Mouse (Mus musculus) hindbrain, embryonic 11.5 days (tissue): Measurements from ENCODE around the gene Olfr612. TPM values are rescaled to one million over a fixed set of nuclear protein-coding genes. Genes with fewer than 3 reads are reported as not detected.

Experiments used
- polyA plus RNA-seq: library from polyadenylated mRNA; unstranded; fragments of >200 nt; fragmentation: Nextera tagmentation; extraction: Ambion mirVana; gene quantifications from 2 replicates; pipeline ENCODE4 v1.2.1, GENCODE M21; 2014

Gene Olfr612
- polyA plus RNA-seq, 1 experiment from 2014 or later = not detected

Other genes starting within 250 kb of the Olfr612 start
- gene Olfr596, start 237.1 kb downstream of the Olfr612 start, polyA plus RNA-seq = not detected in 2 replicates
- gene Olfr597, start 226.4 kb downstream of the Olfr612 start, polyA plus RNA-seq = not detected in 2 replicates
- gene Olfr598, start 219.1 kb downstream of the Olfr612 start, polyA plus RNA-seq = not detected in 2 replicates
- not detected in 2 replicates for gene Olfr599, start 206.8 kb downstream of the Olfr612 start, polyA plus RNA-seq
- gene Olfr600, start 193.0 kb downstream of the Olfr612 start, polyA plus RNA-seq = not detected in 2 replicates
- not detected in 2 replicates for gene Olfr601, start 180.1 kb downstream of the Olfr612 start, polyA plus RNA-seq
- gene Olfr603, start 156.5 kb downstream of the Olfr612 start, polyA plus RNA-seq = not detected in 2 replicates
- not detected in 2 replicates for gene Usp17lc, start 127.6 kb downstream of the Olfr612 start, polyA plus RNA-seq
- not detected in 2 replicates for gene Olfr605, start 97.3 kb downstream of the Olfr612 start, polyA plus RNA-seq
- gene Olfr606, start 93.7 kb downstream of the Olfr612 start, polyA plus RNA-seq = not detected in 2 replicates
- gene Olfr607, start 78.6 kb downstream of the Olfr612 start, polyA plus RNA-seq = not detected in 2 replicates
- gene Olfr608, start 72.8 kb downstream of the Olfr612 start, polyA plus RNA-seq = not detected in 2 replicates
- not detected in 2 replicates for gene Olfr609, start 44.7 kb downstream of the Olfr612 start, polyA plus RNA-seq
- gene Olfr610, start 30.6 kb downstream of the Olfr612 start, polyA plus RNA-seq = not detected in 2 replicates
- gene Olfr611, start 21.9 kb downstream of the Olfr612 start, polyA plus RNA-seq = not detected in 2 replicates
- gene Olfr613, start 5.4 kb upstream of the Olfr612 start, polyA plus RNA-seq = not detected in 2 replicates
- not detected in 2 replicates for gene Olfr615, start 13.4 kb upstream of the Olfr612 start, polyA plus RNA-seq
- gene Olfr616, start 26.4 kb upstream of the Olfr612 start, polyA plus RNA-seq = not detected in 2 replicates
- gene Olfr617, start 30.3 kb upstream of the Olfr612 start, polyA plus RNA-seq = 0.29 TPM in 1 of 2 replicates, not detected in the other
- gene Olfr618, start 47.4 kb upstream of the Olfr612 start, polyA plus RNA-seq = 0.09 TPM in 1 of 2 replicates, not detected in the other
- gene Olfr619, start 57.9 kb upstream of the Olfr612 start, polyA plus RNA-seq = not detected in 2 replicates
- not detected in 2 replicates for gene Olfr620, start 69.8 kb upstream of the Olfr612 start, polyA plus RNA-seq
- not detected in 2 replicates for gene Olfr622, start 100.0 kb upstream of the Olfr612 start, polyA plus RNA-seq
- gene Olfr623, start 121.0 kb upstream of the Olfr612 start, polyA plus RNA-seq = not detected in 2 replicates
- gene Olfr624, start 128.5 kb upstream of the Olfr612 start, polyA plus RNA-seq = 0.03 and 0.04 TPM in 2 replicates
- gene Olfr625-ps1, start 140.0 kb upstream of the Olfr612 start, polyA plus RNA-seq = not detected in 2 replicates
- gene Olfr243, start 172.0 kb upstream of the Olfr612 start, polyA plus RNA-seq = not detected in 2 replicates
- not detected in 2 replicates for gene Olfr628, start 187.7 kb upstream of the Olfr612 start, polyA plus RNA-seq
- not detected in 2 replicates for gene Olfr629, start 202.2 kb upstream of the Olfr612 start, polyA plus RNA-seq
- gene Olfr630, start 214.6 kb upstream of the Olfr612 start, polyA plus RNA-seq = not detected in 2 replicates
- gene Olfr69, start 228.9 kb upstream of the Olfr612 start, polyA plus RNA-seq = not detected in 2 replicates
- gene Olfr68, start 237.0 kb upstream of the Olfr612 start, polyA plus RNA-seq = not detected in 2 replicates
- gene Olfr67, start 249.1 kb upstream of the Olfr612 start, polyA plus RNA-seq = not detected in 2 replicates